Mouse (Mus musculus) testis, adult 2 months (tissue): ENCODE results near the gene 2310039H08Rik. TPM values are rescaled to one million over a fixed set of nuclear protein-coding genes. Genes with fewer than 3 reads are reported as not detected.
"Not testable (repeated sequence)": the region's sequence is repeated elsewhere in the genome, so short reads cannot be mapped to it uniquely, and the experiment has no call there.

Source experiments
- H3K27ac ChIP-seq: fragments of 200-500 bp; 2 replicates; pipeline ENCODE4 v1.5.1; 2012; ENCODE audit warnings: low read depth, low read length; ENCODE audit not compliant: control insufficient read depth, insufficient read depth
- H3K27me3 ChIP-seq: fragments of 200-500 bp; 2 replicates; pipeline ENCODE4 v1.6.1; 2012; ENCODE audit warnings: mild to moderate bottlenecking, low read length, moderate library complexity; ENCODE audit not compliant: control insufficient read depth, insufficient read depth
- H3K36me3 ChIP-seq: fragments of 200-500 bp; 2 replicates; pipeline ENCODE4 v1.6.1; 2012; ENCODE audit warnings: mild to moderate bottlenecking, low read length; ENCODE audit not compliant: control insufficient read depth, insufficient read depth
- H3K4me1 ChIP-seq: fragments of 200-500 bp; 2 replicates; pipeline ENCODE4 v1.6.1; 2012; ENCODE audit warnings: low read length; ENCODE audit not compliant: control insufficient read depth, insufficient read depth
- H3K4me3 ChIP-seq: fragments of 200-500 bp; 2 replicates; pipeline ENCODE4 v1.5.1; 2012; ENCODE audit warnings: low read depth, mild to moderate bottlenecking, low read length, moderate library complexity, mixed read lengths; ENCODE audit not compliant: control insufficient read depth
- CTCF ChIP-seq: fragments of 200-500 bp; IDR thresholded peaks from 2 replicates; pipeline ENCODE4 v1.5.1; 2012; ENCODE audit warnings: low read depth, mild to moderate bottlenecking, inconsistent platforms, low read length, moderate library complexity; ENCODE audit not compliant: control insufficient read depth, insufficient read depth, insufficient replicate concordance
- POLR2A ChIP-seq: fragments of 200-500 bp; IDR thresholded peaks from 2 replicates; pipeline ENCODE4 v1.6.1; 2012; ENCODE audit warnings: low read depth, mild to moderate bottlenecking, inconsistent platforms, low read length, moderate library complexity; ENCODE audit not compliant: control insufficient read depth
- polyA plus RNA-seq: library from polyadenylated mRNA; depleted of rRNA; stranded (reverse); fragments of >200 nt; gene quantifications from 2 replicates; pipeline ENCODE4 v1.2.3, GENCODE M21; 2012

Gene 2310039H08Rik
- polyA plus RNA-seq, 1 experiment = 86.6 TPM

GRCm38 (mm10) chr17:46786952-46787351 lies 14.5 kb downstream of the 2310039H08Rik start:
- no peaks in the 10 kb centered on the region for H3K4me1 ChIP-seq

GRCm38 (mm10) chr17:46787974-46788373 lies 15.5 kb downstream of the 2310039H08Rik start:
- H3K36me3 ChIP-seq, H3K4me3 ChIP-seq, H3K27ac ChIP-seq, H3K27me3 ChIP-seq, H3K4me1 ChIP-seq: not testable (repeated sequence)

More at GRCm38 (mm10) chr17:46786952-46787351, 14.5 kb downstream of the 2310039H08Rik start:
- H3K4me3 ChIP-seq = no peak overlapping the region
- H3K27me3 ChIP-seq = no peaks in the 10 kb centered on the region
- H3K36me3 ChIP-seq = no peaks in the 10 kb centered on the region
- TF ChIP-seq CTCF = no peak
- no peak for TF ChIP-seq POLR2A
- no peak overlapping the region for H3K27ac ChIP-seq

- Histone ChIP-seq H3K4me1 (no peaks in the 10 kb centered on the region), H3K36me3 (no peaks in the 10 kb centered on the region), H3K27me3 (no peaks in the 10 kb centered on the region), H3K27ac (no peak overlapping the region), H3K4me3 (no peak overlapping the region)
- TF ChIP-seq CTCF (no peak), POLR2A (no peak)
Measured at GRCm38 (mm10) chr17:46792963-46793362, 20.5 kb downstream of the 2310039H08Rik start.

GRCm38 (mm10) chr17:46796743-46797142 lies 24.3 kb downstream of the 2310039H08Rik start:
- H3K36me3 ChIP-seq = no peaks in the 10 kb centered on the region; the same call in 1 of the 2 replicates
- no peak overlapping the region for H3K27ac ChIP-seq
- H3K27me3 ChIP-seq = no peaks in the 10 kb centered on the region
- TF ChIP-seq CTCF (no peak), POLR2A (no peak)
- H3K4me1 ChIP-seq = no peaks in the 10 kb centered on the region
- H3K4me3 ChIP-seq = no peak overlapping the region

DNA sequence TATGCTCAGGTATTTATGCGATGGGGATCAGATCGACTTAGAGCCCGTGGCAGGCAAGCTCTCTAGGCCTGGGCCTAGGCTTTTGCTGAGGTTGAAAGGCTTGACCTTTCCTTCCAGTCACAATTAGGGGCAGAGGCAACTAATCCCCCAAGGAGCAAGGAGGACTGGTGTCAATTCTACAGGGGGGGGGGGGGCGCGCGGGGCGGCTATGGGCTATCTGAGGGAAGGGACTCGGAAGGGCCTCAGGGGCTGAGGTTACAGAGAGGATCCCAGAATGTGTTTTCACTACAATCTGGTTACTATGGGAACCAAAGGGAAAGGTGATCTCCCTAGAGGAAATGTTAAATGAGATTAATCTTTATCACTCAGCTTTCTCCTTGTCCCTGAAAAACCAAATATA lies 25.0 kb downstream of the 2310039H08Rik start:
- no peaks in the 10 kb centered on the region; the same call in 1 of the 2 replicates for H3K36me3 ChIP-seq

DNA sequence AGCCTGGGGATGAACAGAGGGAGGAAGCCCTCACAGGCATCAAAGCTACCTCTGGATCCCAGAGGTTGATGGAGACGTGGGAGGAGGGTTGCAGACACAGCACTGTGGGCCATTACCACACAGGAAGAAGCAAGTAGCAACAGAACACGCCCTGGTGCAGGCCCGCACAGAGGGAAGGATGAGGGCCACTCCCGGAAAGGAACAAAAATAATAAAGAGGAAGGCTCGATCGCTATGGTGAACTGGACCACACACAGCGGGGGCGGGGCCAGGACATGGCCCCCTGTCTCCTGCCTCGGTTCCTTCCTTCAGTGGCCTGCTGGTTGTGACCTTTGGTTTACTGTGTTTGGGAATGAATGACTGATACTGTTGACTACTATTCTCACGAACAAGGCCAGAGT lies 27.2 kb downstream of the 2310039H08Rik start:
- TF ChIP-seq CTCF (no peak), POLR2A (no peak)
- Histone ChIP-seq H3K27ac (no peak overlapping the region), H3K27me3 (no peaks in the 10 kb centered on the region), H3K4me1 (no peaks in the 10 kb centered on the region), H3K4me3 (no peak overlapping the region), H3K36me3 (no peaks in the 10 kb centered on the region; the same call in 1 of the 2 replicates)

More for the DNA sequence above, 25.0 kb downstream of the 2310039H08Rik start:
- Histone ChIP-seq H3K27ac (no peak overlapping the region), H3K4me1 (no peaks in the 10 kb centered on the region), H3K27me3 (no peaks in the 10 kb centered on the region), H3K4me3 (no peak overlapping the region)
- TF ChIP-seq POLR2A (no peak), CTCF (no peak)

DNA sequence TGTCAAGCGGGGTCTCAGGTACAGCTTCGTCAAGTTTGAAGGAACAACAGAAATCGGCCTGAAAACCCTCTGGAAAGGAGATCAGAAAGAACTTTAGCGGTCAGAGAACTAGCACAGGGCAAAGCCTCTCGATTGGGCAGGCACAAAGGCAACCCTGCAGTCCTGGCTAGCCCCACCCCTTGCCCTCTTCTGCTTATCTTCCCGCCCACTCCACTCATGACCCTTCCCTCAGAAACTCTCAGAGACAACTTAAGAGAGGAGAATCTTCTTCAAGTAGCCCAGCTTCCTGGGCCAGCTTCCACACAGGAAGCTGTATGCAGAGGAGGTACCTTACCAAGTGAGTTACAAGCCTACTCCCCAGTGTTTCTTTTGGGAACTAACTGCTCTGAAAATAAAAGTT lies 29.3 kb downstream of the 2310039H08Rik start:
- Histone ChIP-seq H3K4me1 (no peaks in the 10 kb centered on the region), H3K4me3 (no peak overlapping the region), H3K27me3 (no peaks in the 10 kb centered on the region), H3K36me3 (peaks cover 2% of the 10 kb centered on the region), H3K27ac (no peak overlapping the region)
- TF ChIP-seq POLR2A = no peak
- no peak for TF ChIP-seq CTCF

DNA sequence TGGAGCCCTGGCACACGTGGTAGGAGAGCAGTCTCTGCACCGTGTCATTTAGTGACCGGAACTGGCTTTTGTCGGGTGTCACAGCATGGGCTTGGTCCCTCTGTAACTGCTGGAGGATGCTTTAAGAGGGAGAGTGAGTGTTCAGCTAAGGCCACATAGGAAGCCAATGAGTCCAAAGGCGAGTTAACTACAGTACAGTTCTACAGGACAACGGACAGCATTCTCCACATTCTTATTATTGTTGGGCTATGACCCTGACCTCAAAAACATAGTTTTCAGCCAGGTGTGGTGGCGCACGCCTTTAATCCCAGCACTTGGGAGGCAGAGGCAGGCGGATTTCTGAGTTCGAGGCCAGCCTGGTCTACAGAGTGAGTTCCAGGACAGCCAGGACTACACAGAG lies 35.9 kb downstream of the 2310039H08Rik start:
- Histone ChIP-seq H3K4me1 (no peaks in the 10 kb centered on the region), H3K4me3 (no peak overlapping the region), H3K36me3 (peaks cover 4% of the 10 kb centered on the region), H3K27me3 (no peaks in the 10 kb centered on the region), H3K27ac (no peak overlapping the region)
- no peak for TF ChIP-seq CTCF
